23 mouse cellular contexts compared by ENCODE assay signal in the genomic region with DNA sequence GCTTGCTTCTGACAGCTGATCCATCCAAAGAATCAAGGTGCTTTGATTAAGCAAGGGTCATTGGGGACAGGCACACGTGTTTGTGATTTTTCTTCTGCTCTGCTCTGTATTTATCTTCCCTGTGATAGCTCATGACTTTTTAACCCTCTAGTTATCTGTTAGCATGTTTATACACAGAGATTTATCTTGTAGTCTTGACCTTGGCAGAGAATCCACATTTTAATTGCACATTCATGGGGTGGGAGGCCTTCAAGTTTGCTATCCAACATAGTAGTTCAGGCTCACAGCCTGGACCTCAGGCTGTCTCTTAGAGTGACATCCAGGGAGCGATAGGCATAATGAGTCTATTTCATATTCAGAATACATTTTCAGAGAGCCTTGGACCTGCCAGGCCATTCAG.
DNase-seq lines count a peak whose midpoint lies in the region; ATAC-seq and TF ChIP-seq lines count a peak whose summit lies in the region.
"Had no signal": no experiment of that assay in that cellular context is flagged by ENCODE, and none has a peak within 500 bp of the region (broad histone marks: within the 10 kb centered on the region; RNA-seq: fewer than 3 reads in every experiment).

No protein-coding gene starts in this region.

- no peak for TF ChIP-seq POLR2A in liver, adult 2 months (IDR thresholded peaks at IDR 0.05; ENCODE audit: extremely low read depth, insufficient read depth, low read length)

- no peaks in the 10 kb centered on the region for H3K9me3 ChIP-seq in hindbrain, embryonic 15.5 days
- no peaks in the 10 kb centered on the region for H3K9me3 ChIP-seq in hindbrain, embryonic 16.5 days (ENCODE audit: control insufficient read depth, low read length)
- no peaks in the 10 kb centered on the region for H3K9me3 ChIP-seq in kidney, postnatal 0 days (replicated peaks; ENCODE audit: low read length)
- H3K9me3 ChIP-seq: forebrain, embryonic 10.5 days; forebrain, embryonic 13.5 days; heart, embryonic 10.5 days; heart, embryonic 13.5 days had no signal

- 56% methylated on average over 2 of the region's 2 CpGs for WGBS in hindbrain, embryonic 15.5 days
- WGBS in hindbrain, embryonic 16.5 days = 47% methylated on average over 2 of the region's 2 CpGs
- WGBS in kidney, postnatal 0 days = 42% methylated on average over 2 of the region's 2 CpGs
- WGBS in liver, adult 2 months = 46% methylated on average over 2 of the region's 2 CpGs

- no peaks in the 10 kb centered on the region for H3K27me3 ChIP-seq in hindbrain, embryonic 15.5 days
- H3K27me3 ChIP-seq in hindbrain, embryonic 16.5 days (replicated peaks; ENCODE audit: control insufficient read depth, insufficient read depth, low read length) = no peaks in the 10 kb centered on the region
- no peaks in the 10 kb centered on the region for H3K27me3 ChIP-seq in kidney, postnatal 0 days (ENCODE audit: insufficient read depth, low read length)
- H3K27me3 ChIP-seq in liver, adult 2 months (ENCODE audit: control insufficient read depth, insufficient read depth, low read length) = no peaks in the 10 kb centered on the region
- H3K27me3 ChIP-seq: forebrain, embryonic 13.5 days; heart, embryonic 13.5 days had no signal

- 0 out of 2 replicates have a peak overlapping the region, but pooled peaks have one; percentile 11 for H3K27ac ChIP-seq in hindbrain, embryonic 15.5 days (replicated peaks)
- H3K27ac ChIP-seq in hindbrain, embryonic 16.5 days (ENCODE audit: low read depth, low read length) = no peak overlapping the region
- no peak overlapping the region for H3K27ac ChIP-seq in kidney, postnatal 0 days
- no peak overlapping the region; the same call in 1 of the 2 replicates for H3K27ac ChIP-seq in liver, adult 2 months (replicated peaks; ENCODE audit: insufficient read depth, low read depth, low read length)
- H3K27ac ChIP-seq: forebrain, embryonic 10.5 days; forebrain, embryonic 13.5 days; heart, adult 2 months; heart, embryonic 10.5 days; heart, embryonic 13.5 days; hindbrain, embryonic 14.5 days had no signal

- no peaks in the 10 kb centered on the region for H3K79me2 ChIP-seq in liver, adult 2 months (ENCODE audit: control insufficient read depth, insufficient read depth, low read length)

- no peak for TF ChIP-seq CTCF in kidney, postnatal 0 days (IDR thresholded peaks at IDR 0.05; ENCODE audit: low read depth)
- no peak for TF ChIP-seq CTCF in liver, adult 2 months (IDR thresholded peaks at IDR 0.05; ENCODE audit: low read depth, low read length)

- H3K4me3 ChIP-seq in hindbrain, embryonic 15.5 days = no peak overlapping the region
- no peak overlapping the region for H3K4me3 ChIP-seq in hindbrain, embryonic 16.5 days (ENCODE audit: low read length)
- H3K4me3 ChIP-seq in kidney, postnatal 0 days (replicated peaks; ENCODE audit: low read depth, low read length) = no peak overlapping the region
- H3K4me3 ChIP-seq in liver, adult 2 months (ENCODE audit: insufficient read depth, low read depth, low read length) = no peak overlapping the region
- H3K4me3 ChIP-seq: forebrain, embryonic 10.5 days; forebrain, embryonic 13.5 days; heart, adult 2 months; heart, embryonic 10.5 days; heart, embryonic 13.5 days had no signal

- ATAC-seq in hindbrain, embryonic 15.5 days (ENCODE audit: low FRiP score, low read depth) = no peak
- no peak for ATAC-seq in hindbrain, embryonic 16.5 days
- ATAC-seq in kidney, postnatal 0 days (replicated peaks; ENCODE audit: low FRiP score, low read depth) = no peak
- ATAC-seq: activated CD4-positive, CD25-positive, alpha-beta regulatory T cell, adult 4 months; forebrain, embryonic 13.5 days; forebrain, embryonic 16.5 days had no signal

- no peak overlapping the region for H3K4me2 ChIP-seq in hindbrain, embryonic 15.5 days
- H3K4me2 ChIP-seq in hindbrain, embryonic 16.5 days (ENCODE audit: low read length) = no peak overlapping the region
- H3K4me2 ChIP-seq in kidney, postnatal 0 days (ENCODE audit: low read length) = no peak overlapping the region
- H3K4me2 ChIP-seq: forebrain, embryonic 13.5 days; heart, embryonic 13.5 days; hindbrain, embryonic 14.5 days had no signal

- no peak overlapping the region for H3K9ac ChIP-seq in hindbrain, embryonic 15.5 days
- H3K9ac ChIP-seq in hindbrain, embryonic 16.5 days (ENCODE audit: low read depth, low read length) = no peak overlapping the region
- H3K9ac ChIP-seq in kidney, postnatal 0 days (ENCODE audit: low read depth, low read length) = no peak overlapping the region
- no peak overlapping the region for H3K9ac ChIP-seq in liver, adult 2 months (ENCODE audit: low read depth, low read length)
- H3K9ac ChIP-seq: forebrain, embryonic 13.5 days; heart, embryonic 13.5 days; hindbrain, embryonic 14.5 days had no signal

- no peaks in the 10 kb centered on the region for H3K36me3 ChIP-seq in hindbrain, embryonic 15.5 days
- H3K36me3 ChIP-seq in hindbrain, embryonic 16.5 days (ENCODE audit: control insufficient read depth, insufficient read depth, low read length) = no peaks in the 10 kb centered on the region
- no peaks in the 10 kb centered on the region for H3K36me3 ChIP-seq in kidney, postnatal 0 days (ENCODE audit: insufficient read depth, low read length)
- H3K36me3 ChIP-seq in liver, adult 2 months (ENCODE audit: control insufficient read depth, insufficient read depth, low read length) = no peaks in the 10 kb centered on the region
- H3K36me3 ChIP-seq: forebrain, embryonic 10.5 days; heart, embryonic 10.5 days; heart, embryonic 13.5 days had no signal

- H3K4me1 ChIP-seq in hindbrain, embryonic 15.5 days (replicated peaks) = no peaks in the 10 kb centered on the region
- no peaks in the 10 kb centered on the region for H3K4me1 ChIP-seq in hindbrain, embryonic 16.5 days (ENCODE audit: control insufficient read depth, insufficient read depth, low read depth, low read length)
- H3K4me1 ChIP-seq in kidney, postnatal 0 days (replicated peaks; ENCODE audit: insufficient read depth, low read length) = no peaks in the 10 kb centered on the region; the same call in 1 of the 2 replicates
- H3K4me1 ChIP-seq in liver, adult 2 months (ENCODE audit: control insufficient read depth, insufficient read depth, low read length) = no peaks in the 10 kb centered on the region; the same call in 1 of the 2 replicates
- H3K4me1 ChIP-seq: forebrain, embryonic 10.5 days; forebrain, embryonic 13.5 days had no signal

- DNase-seq in kidney, postnatal 0 days (ENCODE audit: low spot score) = peak; percentile 52
- DNase-seq in kidney, postnatal 25 days = no peak
- peak; percentile 40 for DNase-seq in liver, adult 2 months (ENCODE audit: extremely low read depth, low read depth, low spot score)
- DNase-seq in liver = no peak
- DNase-seq: adrenal gland, adult 8-10 months; adrenal gland, postnatal 25 days; cerebellum, adult 18-20 months; cerebellum, adult 9-10 months; cerebellum, postnatal 14 days; gastrocnemius, postnatal 10 days; gastrocnemius, postnatal 36 days; heart, adult 2 months; heart, postnatal 14 days; heart, postnatal 4 days had no signal

Comparison
In these comparisons a context has a peak if more than half of its experiments do, and no peak if none do; other contexts are left out.
1. DNase-seq: peak in kidney, postnatal 0 days (single experiment) and liver, adult 2 months (single experiment); none in kidney, postnatal 25 days (0 of 2) and liver (single experiment).